Mouse (Mus musculus) R1 (cell line): Measurements from ENCODE around the gene Deup1.
A peak's percentile ranks its signal among the peaks of the same experiment; 100 is the strongest.

Source experiments
- DNase-seq: peaks from one replicate; pipeline ENCODE4 v3.0.0-alpha.2; 2018; ENCODE audit warnings: low read depth, low spot score

Gene Deup1

GRCm38 (mm10) chr9:15533336-15534070 is 94.2 kb downstream of the Deup1 start:
- no peak for DNase-seq

- no peak for DNase-seq
Observed at GRCm38 (mm10) chr9:15531204-15531603, 96.5 kb downstream of the Deup1 start.

- DNase-seq: no peak
Observed at GRCm38 (mm10) chr9:15529965-15530320, 97.8 kb downstream of the Deup1 start.

GRCm38 (mm10) chr9:15529275-15529964 is 98.3 kb downstream of the Deup1 start:
- peak; percentile 38 for DNase-seq

GRCm38 (mm10) chr9:15528368-15528767 is 99.4 kb downstream of the Deup1 start:
- DNase-seq: no peak

GRCm38 (mm10) chr9:15527846-15528245 is 99.9 kb downstream of the Deup1 start:
- no peak for DNase-seq

- DNase-seq: no peak
Observed at GRCm38 (mm10) chr9:15526539-15526938, 101.2 kb downstream of the Deup1 start.

GRCm38 (mm10) chr9:15525246-15525645 is 102.5 kb downstream of the Deup1 start:
- no peak for DNase-seq

GRCm38 (mm10) chr9:15523646-15524045 is 104.1 kb downstream of the Deup1 start:
- DNase-seq: no peak

- DNase-seq: no peak
Observed at GRCm38 (mm10) chr9:15522887-15523286, 104.8 kb downstream of the Deup1 start.

- DNase-seq: no peak
Observed at GRCm38 (mm10) chr9:15522348-15522747, 105.4 kb downstream of the Deup1 start.

GRCm38 (mm10) chr9:15517979-15518378 is 109.8 kb downstream of the Deup1 start:
- no peak for DNase-seq

- no peak for DNase-seq
Observed at GRCm38 (mm10) chr9:15516007-15516406, 111.7 kb downstream of the Deup1 start.

- DNase-seq: no peak
Observed at GRCm38 (mm10) chr9:15512918-15513317, 114.8 kb downstream of the Deup1 start.

GRCm38 (mm10) chr9:15510557-15511310 is 117.0 kb downstream of the Deup1 start:
- no peak for DNase-seq
